Mouse (Mus musculus) c-Kit-positive CD71-positive TER-119-negative erythroid progenitor cells, embryonic 14.5 days (primary cell): ENCODE results near the gene Cdk2ap2.

Experiments
- DNase-seq: peaks from one replicate; pipeline ENCODE4 v3.0.0-alpha.2; 2013; ENCODE audit warnings: low read depth

Cdk2ap2 gene

DNA sequence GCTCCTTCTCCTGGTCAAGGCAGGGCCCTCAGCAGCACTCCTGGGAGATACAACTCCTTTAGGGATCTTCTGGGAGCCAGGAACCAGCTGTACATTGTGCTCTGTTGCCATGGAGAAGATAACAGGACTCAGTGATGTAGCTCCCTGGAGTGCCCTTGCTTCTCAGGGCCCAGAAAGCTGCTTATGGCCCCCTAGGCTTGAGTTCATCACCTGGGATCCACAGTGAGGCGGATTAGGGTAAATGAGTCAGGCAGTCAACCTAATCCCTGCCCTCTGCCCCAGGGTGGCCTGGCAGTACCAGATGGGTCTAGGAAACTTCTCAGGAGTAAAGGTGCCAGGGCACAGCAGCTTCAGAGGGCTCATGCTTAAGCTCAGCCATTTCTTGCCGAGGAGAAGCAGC is 42.5 kb downstream of the Cdk2ap2 start, which contains the start of gene Gpr152:
Gpr152 (plus strand) TSS at position 342 of the 400 bp plus-strand sequence.
- no peak for DNase-seq

DNA sequence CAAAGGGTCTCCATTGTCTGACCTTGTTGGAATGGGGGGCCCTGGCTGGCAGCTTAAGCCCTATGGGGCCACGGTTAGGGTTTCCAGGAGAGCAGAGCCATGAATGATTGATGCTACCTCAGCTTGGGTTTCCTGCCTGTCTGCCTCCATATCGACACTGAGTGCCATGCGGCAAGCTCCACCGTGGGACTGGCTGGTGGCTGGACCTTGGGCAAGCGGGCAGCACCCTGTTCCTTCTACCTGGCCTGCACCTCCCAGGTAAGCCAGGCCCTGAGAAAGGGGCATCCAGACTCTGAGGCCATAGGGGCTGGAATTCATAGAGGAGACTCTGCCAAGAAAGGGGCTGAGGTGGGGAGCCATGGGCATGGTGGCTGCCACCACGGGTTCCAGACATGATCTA is 43.2 kb downstream of the Cdk2ap2 start:
- DNase-seq, result no peak

DNA sequence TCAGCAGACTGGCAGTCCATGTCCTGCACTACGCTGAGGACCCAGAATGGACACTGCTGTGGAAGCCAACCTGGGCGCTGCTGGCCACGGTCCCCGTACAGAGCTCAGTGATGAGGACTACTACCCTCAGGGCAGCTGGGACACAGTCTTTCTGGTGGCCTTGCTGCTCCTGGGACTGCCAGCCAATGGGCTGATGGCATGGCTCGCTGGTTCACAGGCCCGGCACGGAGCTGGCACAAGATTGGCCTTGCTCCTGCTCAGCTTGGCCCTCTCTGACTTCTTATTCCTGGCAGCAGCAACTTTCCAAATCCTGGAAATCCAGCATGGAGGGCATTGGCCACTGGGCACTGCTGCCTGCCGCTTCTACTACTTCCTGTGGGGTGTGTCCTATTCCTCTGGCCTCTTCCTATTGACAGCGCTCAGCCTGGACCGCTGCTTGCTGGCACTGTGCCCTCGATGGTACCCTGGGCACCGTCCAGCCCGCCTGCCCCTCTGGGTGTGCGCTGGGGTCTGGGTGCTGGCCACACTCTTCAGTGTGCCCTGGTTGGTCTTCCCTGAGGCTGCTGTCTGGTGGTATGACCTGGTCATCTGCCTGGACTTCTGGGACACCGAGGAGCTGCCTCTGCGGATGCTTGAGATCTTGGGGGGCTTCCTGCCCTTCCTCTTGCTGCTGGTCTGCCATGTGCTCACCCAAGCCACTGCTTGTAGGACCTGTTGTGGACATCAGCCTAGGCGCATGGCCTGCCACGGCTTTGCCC is 45.6 kb downstream of the Cdk2ap2 start:
- DNase-seq, result no peak

DNA sequence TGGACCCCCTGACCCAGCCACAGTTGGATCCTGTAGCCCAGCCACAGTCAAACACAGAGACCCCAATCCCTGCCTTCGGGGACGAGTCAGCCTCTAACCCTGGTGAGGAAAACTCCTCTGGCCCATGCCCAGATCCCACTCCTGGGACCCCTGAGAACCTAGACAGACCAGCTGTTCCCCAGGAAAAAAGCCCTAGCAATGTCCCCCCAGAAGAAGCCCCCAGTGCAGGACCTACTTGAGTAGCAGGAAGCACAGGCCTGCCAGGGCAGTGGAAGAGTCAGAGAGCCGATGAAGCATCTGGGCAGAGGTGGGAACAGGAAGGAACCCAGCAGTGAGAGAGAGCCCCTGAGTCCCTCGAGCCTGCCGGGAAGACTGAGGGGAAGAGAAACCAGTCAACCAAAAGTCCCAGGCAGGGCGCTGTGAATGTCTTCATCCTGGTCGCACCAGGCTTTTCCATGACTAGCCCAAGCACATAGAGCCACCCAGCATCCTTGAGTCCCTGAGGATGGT is 46.8 kb downstream of the Cdk2ap2 start, which contains the start of gene Cabp4:
Cabp4 (minus strand) TSS at position 275 of the 510 bp plus-strand sequence.
- no peak for DNase-seq

DNA sequence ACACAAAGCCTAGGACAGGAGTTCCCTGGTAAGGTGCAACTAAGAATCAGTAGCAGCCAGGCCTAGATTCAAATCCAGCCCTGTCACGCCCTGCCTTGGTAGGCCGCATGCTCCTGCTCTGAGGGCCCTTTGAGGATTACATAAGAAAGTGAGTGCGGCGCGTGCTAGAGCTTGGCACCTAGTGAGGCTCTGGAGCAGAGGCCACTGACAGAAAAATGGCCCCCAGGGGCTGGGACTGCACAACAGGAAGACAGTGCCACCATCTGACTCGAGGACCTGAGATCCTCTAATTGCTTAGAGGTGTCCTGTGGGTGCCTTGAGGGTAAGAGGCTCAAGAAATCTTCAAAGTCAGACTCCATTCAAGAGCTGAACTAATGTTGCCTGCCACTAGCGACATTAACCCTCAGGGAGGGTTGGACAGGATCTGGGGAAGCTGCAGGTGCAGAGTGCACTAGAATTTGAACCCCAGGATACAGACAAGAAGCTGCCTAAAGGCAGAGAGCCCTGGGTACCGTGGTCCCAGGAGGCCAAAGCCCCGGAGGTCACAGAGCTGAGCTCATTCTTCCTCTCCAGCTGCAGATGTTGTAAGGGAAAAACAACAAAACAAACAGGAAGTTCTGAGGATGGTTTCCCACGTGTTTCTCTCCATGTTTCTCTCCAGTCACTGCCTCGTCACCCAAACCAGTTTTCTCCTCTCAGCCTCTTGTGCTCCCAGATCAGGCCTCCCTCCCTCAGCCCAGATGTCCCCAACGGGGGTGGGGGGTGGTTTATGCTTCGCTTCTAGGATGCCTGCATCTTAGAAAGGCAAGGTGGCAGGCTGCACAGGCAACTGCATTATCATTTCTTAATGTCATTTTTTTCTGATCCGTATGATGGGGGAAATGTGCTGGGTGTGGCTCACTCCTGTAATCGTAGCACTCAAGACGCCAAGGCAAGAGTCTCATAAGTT is 47.8 kb downstream of the Cdk2ap2 start:
- no peak for DNase-seq

- no peak for DNase-seq
Observed at GRCm38 (mm10) chr19:4145936-4146335, 49.0 kb downstream of the Cdk2ap2 start.

GRCm38 (mm10) chr19:4146366-4147021 is 49.5 kb downstream of the Cdk2ap2 start:
- no peak for DNase-seq

- DNase-seq, result no peak
Observed at GRCm38 (mm10) chr19:4147022-4147405, 50.0 kb downstream of the Cdk2ap2 start.

GRCm38 (mm10) chr19:4147782-4148490 is 51.0 kb downstream of the Cdk2ap2 start:
- no peak for DNase-seq

DNA sequence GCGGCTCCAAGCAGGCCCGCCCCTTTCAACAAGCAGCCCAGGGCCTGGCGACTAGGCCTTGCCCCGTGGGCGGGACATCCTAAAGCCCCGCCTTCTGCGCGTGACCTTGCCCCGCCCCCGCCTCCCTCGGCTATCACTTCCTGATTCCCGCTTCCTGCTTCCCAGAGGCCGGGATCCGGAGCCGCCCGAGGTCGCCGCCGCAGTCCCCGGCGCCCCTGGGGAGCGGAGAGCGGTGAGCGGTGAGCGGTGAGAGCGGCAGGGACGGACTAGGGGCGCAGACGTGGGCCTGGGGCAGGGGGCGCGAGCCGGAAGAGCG is 51.5 kb downstream of the Cdk2ap2 start, which contains the start of gene Coro1b:
Coro1b (plus strand) TSS at position 129 of the 316 bp plus-strand sequence.
- DNase-seq, result peak; percentile 80
